ENCODE assay signal across 8 mouse cellular contexts in the genomic region with DNA sequence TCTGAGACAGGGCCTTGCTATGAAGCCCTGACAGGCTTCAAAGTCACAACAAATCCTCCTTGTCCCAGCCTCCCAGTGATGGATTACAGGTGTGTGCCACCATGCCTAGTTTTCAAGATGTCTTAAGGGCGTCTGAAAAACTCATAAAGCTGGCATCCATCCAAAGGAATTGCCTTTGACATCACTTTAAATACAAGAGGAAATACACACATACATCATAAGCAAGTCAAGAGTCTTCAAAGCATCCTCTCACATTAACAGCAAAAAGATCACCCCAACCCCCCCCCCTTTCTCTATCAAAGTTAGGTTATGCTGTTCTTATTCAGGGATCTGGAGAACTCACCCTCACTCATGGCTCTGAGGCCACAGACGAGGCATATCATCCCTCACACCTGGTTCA. TPM values are rescaled to one million over a fixed set of nuclear protein-coding genes. Genes with fewer than 3 reads are reported as not detected.
A peak's percentile ranks its signal among the peaks of the same experiment; 100 is the strongest.
DNase-seq lines count a peak whose midpoint lies in the region; ATAC-seq and TF ChIP-seq lines count a peak whose summit lies in the region.

No protein-coding gene starts in this region.

- H3K4me2 ChIP-seq in embryonic facial prominence, embryonic 12.5 days (replicated peaks) = peak overlapping the region; percentile 79
- H3K4me2 ChIP-seq in intestine, embryonic 15.5 days (replicated peaks) = peak overlapping the region; percentile 86
- H3K4me2 ChIP-seq in neural tube, embryonic 15.5 days = peak overlapping the region; percentile 82

- H3K9ac ChIP-seq in embryonic facial prominence, embryonic 12.5 days = no peak overlapping the region
- no peak overlapping the region for H3K9ac ChIP-seq in intestine, embryonic 15.5 days
- no peak overlapping the region for H3K9ac ChIP-seq in neural tube, embryonic 15.5 days (replicated peaks)

- H3K4me1 ChIP-seq in lung, adult 2 months (ENCODE audit: control insufficient read depth, insufficient read depth, low read length) = peaks cover 16% of the 10 kb centered on the region
- peaks cover 40% of the 10 kb centered on the region for H3K4me1 ChIP-seq in embryonic facial prominence, embryonic 12.5 days
- peaks cover 30% of the 10 kb centered on the region for H3K4me1 ChIP-seq in intestine, embryonic 15.5 days (replicated peaks)
- H3K4me1 ChIP-seq in neural tube, embryonic 15.5 days = peaks cover 57% of the 10 kb centered on the region

- ATAC-seq in embryonic facial prominence, embryonic 12.5 days (ENCODE audit: insufficient number of reproducible peaks, insufficient read depth, low FRiP score, low TSS enrichment) = no peak
- ATAC-seq in intestine, embryonic 15.5 days = no peak
- ATAC-seq in neural tube, embryonic 15.5 days (ENCODE audit: low FRiP score) = no peak

- H3K9me3 ChIP-seq in embryonic facial prominence, embryonic 12.5 days = no peaks in the 10 kb centered on the region
- no peaks in the 10 kb centered on the region for H3K9me3 ChIP-seq in intestine, embryonic 15.5 days
- H3K9me3 ChIP-seq in neural tube, embryonic 15.5 days (replicated peaks) = no peaks in the 10 kb centered on the region

- no peak for TF ChIP-seq POLR2A in lung, adult 2 months (IDR thresholded peaks at IDR 0.05; ENCODE audit: borderline replicate concordance, extremely low read depth, low read depth, low read length)

- WGBS in lung, adult 2 months = 31% methylated on average over 2 of the region's 2 CpGs
- 41% methylated on average over 2 of the region's 2 CpGs for WGBS in embryonic facial prominence, embryonic 12.5 days
- WGBS in intestine, embryonic 15.5 days = 52% methylated on average over 2 of the region's 2 CpGs
- WGBS in neural tube, embryonic 15.5 days = 80% methylated on average over 2 of the region's 2 CpGs

- H3K36me3 ChIP-seq in embryonic facial prominence, embryonic 12.5 days = no peaks in the 10 kb centered on the region
- no peaks in the 10 kb centered on the region for H3K36me3 ChIP-seq in intestine, embryonic 15.5 days
- H3K36me3 ChIP-seq in neural tube, embryonic 15.5 days = no peaks in the 10 kb centered on the region

- H3K4me3 ChIP-seq in lung, adult 2 months (replicated peaks; ENCODE audit: extremely low read depth, low read depth, low read length) = peak overlapping the region; percentile 21
- H3K4me3 ChIP-seq in embryonic facial prominence, embryonic 12.5 days = no peak overlapping the region
- no peak overlapping the region for H3K4me3 ChIP-seq in intestine, embryonic 15.5 days (replicated peaks)
- H3K4me3 ChIP-seq in neural tube, embryonic 15.5 days (replicated peaks) = peak overlapping the region; percentile 67; the same call in 1 of the 2 replicates

- no peak for DNase-seq in lung, adult 2 months
- no peak for DNase-seq in lung, adult 18-20 months
- no peak for DNase-seq in cerebellum, postnatal 25 days
- no peak for DNase-seq in cerebellum, postnatal 36 days
- no peak for DNase-seq in layer of hippocampus, postnatal 25 days (ENCODE audit: extremely low spot score in 1 of 2, low spot score in 1 of 2)

- no peak overlapping the region for H3K27ac ChIP-seq in embryonic facial prominence, embryonic 12.5 days
- no peak overlapping the region for H3K27ac ChIP-seq in intestine, embryonic 15.5 days
- no peak overlapping the region for H3K27ac ChIP-seq in neural tube, embryonic 15.5 days (replicated peaks)

- H3K27me3 ChIP-seq in embryonic facial prominence, embryonic 12.5 days = no peaks in the 10 kb centered on the region
- H3K27me3 ChIP-seq in intestine, embryonic 15.5 days (replicated peaks) = no peaks in the 10 kb centered on the region
- H3K27me3 ChIP-seq in neural tube, embryonic 15.5 days (replicated peaks) = no peaks in the 10 kb centered on the region

- TF ChIP-seq CTCF in lung, adult 2 months (IDR thresholded peaks at IDR 0.05; ENCODE audit: insufficient read depth, low read length) = no peak

RNA-seq across cellular contexts. Expression of gene Map3k14, which starts 1.4 kb away (rescaled TPM):
- polyA plus RNA-seq in lung, adult 2 months (2012; rRNA removed) = 16.3 and 19.7 TPM in 2 replicates
- polyA plus RNA-seq in embryonic facial prominence, embryonic 12.5 days (2016; fragmentation: Nextera tagmentation; extraction: Ambion mirVana) = 4.7 and 5.2 TPM in 2 replicates
- polyA plus RNA-seq in intestine, embryonic 15.5 days (2015; fragmentation: Nextera tagmentation; extraction: Ambion mirVana) = 2.9 and 3.6 TPM in 2 replicates
- 3.8 and 5.7 TPM in 2 replicates for polyA plus RNA-seq in neural tube, embryonic 15.5 days (2015; fragmentation: Nextera tagmentation; extraction: Ambion mirVana)
- total RNA-seq in layer of hippocampus, postnatal 25 days (2021) = 1 to 10 TPM; 3.0 to 3.7 TPM

RNA-seq across cellular contexts. Expression of gene Spata32, which starts 47.6 kb away (rescaled TPM):
- polyA plus RNA-seq in lung, adult 2 months (2012; rRNA removed) = not detected in 2 replicates
- polyA plus RNA-seq in embryonic facial prominence, embryonic 12.5 days (2016; fragmentation: Nextera tagmentation; extraction: Ambion mirVana) = not detected in 2 replicates
- polyA plus RNA-seq in intestine, embryonic 15.5 days (2015; fragmentation: Nextera tagmentation; extraction: Ambion mirVana) = not detected in 2 replicates
- 1.00 and 1.3 TPM in 2 replicates for polyA plus RNA-seq in neural tube, embryonic 15.5 days (2015; fragmentation: Nextera tagmentation; extraction: Ambion mirVana)
- total RNA-seq in layer of hippocampus, postnatal 25 days (2021) = 1 to 10 TPM in 1 of 2 experiments, under 1 TPM in 1; 0.81 to 1.7 TPM

RNA-seq across cellular contexts. Expression of gene 1700023F06Rik, which starts 57.5 kb away (rescaled TPM):
- polyA plus RNA-seq in lung, adult 2 months (2012; rRNA removed) = 0.41 and 0.50 TPM in 2 replicates
- 0.95 and 1.1 TPM in 2 replicates for polyA plus RNA-seq in embryonic facial prominence, embryonic 12.5 days (2016; fragmentation: Nextera tagmentation; extraction: Ambion mirVana)
- 0.73 and 1.0 TPM in 2 replicates for polyA plus RNA-seq in intestine, embryonic 15.5 days (2015; fragmentation: Nextera tagmentation; extraction: Ambion mirVana)
- 2.1 and 2.3 TPM in 2 replicates for polyA plus RNA-seq in neural tube, embryonic 15.5 days (2015; fragmentation: Nextera tagmentation; extraction: Ambion mirVana)
- total RNA-seq in layer of hippocampus, postnatal 25 days (2021) = 1 to 10 TPM; 1.1 to 1.5 TPM

Comparison
In these comparisons a context has a peak if more than half of its experiments do, and no peak if none do; other contexts are left out.
1. H3K4me3 ChIP-seq: peak in lung, adult 2 months (single experiment) and neural tube, embryonic 15.5 days (single experiment); none in embryonic facial prominence, embryonic 12.5 days (single experiment) and intestine, embryonic 15.5 days (single experiment).
2. Peak in every context shown above with its lines, with median percentiles within 50 percentile points of each other: H3K4me2 ChIP-seq.